Mouse (Mus musculus) adrenal gland, adult 2 months (tissue): ENCODE results near the gene Cog1. TPM values are rescaled to one million over a fixed set of nuclear protein-coding genes. Genes with fewer than 3 reads are reported as not detected.

Experiments
- DNase-seq: peaks from one replicate; pipeline ENCODE4 v3.0.0; 2021
- polyA plus RNA-seq: library from polyadenylated mRNA; depleted of rRNA; stranded (reverse); fragments of >200 nt; gene quantifications from 2 replicates; pipeline ENCODE4 v1.2.3, GENCODE M21; 2012; rRNA removed
- total RNA-seq, 2 experiments: library from RNA; stranded (reverse); gene quantifications; 2 replicates each; pipeline ENCODE4 v1.2.3; 2021

The Cog1 gene
- total and polyA plus RNA-seq, 3 experiments = 37.8 to 60.2 (median 48.0) TPM

DNA sequence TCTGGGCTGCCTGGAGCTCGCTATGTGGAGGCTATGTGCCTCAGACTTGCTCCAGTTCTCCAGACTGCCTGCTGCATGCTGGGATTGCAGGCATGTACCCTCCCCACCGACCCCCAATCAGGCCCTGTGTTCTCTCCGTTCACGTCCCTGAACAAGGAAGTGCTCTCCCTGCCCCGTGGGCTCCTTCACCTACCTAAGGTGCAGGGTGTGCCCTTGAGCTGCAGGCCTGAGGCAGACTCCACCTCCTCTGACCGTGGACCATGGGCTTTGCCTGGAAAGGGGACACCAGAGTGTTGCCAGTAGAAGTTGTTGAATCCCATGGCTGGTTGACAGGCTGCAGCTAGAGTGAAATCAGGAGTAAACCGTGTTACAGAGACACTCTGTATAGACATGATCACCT, 50.7 kb downstream of the Cog1 start:
- no peak for DNase-seq

DNA sequence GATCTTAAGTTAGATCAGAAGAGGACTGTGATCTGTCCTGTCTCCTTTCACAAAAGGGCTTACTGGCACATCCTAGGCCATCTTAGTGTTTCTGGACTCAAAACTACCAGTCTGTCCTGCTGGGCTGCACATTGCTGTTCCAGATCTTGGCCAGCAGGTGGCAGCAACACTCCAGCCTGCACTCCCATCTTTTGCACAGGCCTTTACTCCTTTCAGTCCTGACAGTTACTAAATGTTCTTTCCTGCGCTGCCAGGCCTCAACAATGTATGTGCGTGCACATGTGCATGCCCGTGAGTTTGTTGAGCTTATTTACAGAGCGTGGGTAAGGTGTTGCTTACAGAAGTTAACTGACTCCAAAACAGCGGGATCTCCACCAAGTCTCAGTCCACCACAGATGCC, 54.8 kb downstream of the Cog1 start:
- peak; percentile 84 for DNase-seq

DNA sequence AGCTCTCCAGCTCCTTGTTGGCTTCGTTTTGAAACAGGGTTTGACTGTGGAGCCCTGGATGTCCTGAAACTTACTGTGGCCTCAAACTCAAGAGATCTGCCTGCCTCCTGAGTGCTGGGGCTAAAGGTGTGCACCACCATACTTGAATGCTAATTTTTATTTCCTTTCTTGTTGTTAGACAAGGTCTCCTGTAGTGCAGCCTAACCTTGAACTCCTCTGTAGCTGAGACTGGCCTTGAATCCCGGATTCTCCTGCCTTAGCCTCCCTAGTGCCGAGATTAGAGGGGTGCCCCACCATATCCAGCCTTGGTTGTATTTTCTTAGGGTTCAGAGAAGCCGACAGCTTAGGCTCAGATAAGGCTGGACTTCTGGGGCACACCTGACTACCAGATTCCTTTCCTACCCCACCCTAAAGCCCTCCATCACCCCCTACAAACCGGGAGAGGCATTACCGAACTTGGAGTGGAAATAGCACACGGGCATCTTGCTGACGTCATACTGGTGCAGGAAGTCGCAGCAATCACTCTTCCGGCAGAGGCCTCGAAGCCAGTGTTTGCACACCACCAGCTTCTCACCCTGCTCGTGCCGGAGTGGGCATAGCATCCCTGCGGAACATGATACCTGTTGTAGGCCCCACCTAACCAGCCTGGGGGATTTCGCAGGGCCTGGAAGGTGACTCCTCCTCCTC, 57.1 kb downstream of the Cog1 start:
- no peak for DNase-seq

DNA sequence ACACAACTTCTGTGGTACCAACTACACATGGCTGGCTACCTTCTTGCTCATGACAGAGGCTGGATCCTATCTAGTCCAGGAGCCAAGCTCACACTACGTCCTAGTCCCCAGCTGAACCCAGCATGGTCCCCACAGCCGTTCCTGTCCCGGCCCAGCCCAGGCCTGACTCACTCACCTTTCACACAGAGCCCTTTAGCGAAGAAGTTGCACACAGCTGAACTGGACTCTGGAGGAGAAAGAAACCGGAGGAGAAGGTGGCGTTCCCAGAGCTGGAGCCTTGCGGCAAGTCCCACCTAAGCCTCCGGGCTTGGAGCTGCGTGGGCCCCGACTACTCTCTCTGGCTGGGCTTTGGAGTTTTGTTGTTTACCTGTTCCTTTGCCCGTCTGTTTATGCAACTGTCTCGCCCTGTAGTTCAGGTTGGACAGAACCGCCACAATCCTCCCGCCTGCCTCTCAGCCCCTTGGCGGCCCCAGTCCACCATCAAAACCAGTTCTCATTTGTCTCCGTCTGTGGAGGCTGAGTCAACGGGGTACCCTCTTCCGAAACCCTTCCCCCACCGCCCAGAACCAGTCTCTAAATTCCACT, 59.8 kb downstream of the Cog1 start:
- no peak for DNase-seq

DNA sequence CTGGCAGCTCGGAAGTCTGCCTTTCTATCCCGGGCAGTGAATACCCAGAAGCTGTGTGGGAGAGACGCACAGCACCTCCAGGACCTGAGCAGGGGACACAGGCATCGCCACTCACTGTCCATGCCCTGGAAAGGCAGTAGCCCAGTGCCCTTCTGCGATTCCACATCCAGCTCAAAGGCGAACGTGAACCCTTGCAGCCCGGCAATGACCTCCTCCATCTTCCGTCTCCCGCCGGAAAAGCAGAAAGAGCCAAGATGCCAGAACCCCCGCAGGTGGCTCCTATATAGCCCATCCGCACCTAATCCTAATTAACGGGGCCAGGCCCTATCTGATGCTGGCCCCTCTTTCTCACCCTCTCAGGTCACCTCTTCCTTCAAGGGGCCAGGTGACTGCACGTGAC, 60.3 kb downstream of the Cog1 start:
- DNase-seq = no peak

DNA sequence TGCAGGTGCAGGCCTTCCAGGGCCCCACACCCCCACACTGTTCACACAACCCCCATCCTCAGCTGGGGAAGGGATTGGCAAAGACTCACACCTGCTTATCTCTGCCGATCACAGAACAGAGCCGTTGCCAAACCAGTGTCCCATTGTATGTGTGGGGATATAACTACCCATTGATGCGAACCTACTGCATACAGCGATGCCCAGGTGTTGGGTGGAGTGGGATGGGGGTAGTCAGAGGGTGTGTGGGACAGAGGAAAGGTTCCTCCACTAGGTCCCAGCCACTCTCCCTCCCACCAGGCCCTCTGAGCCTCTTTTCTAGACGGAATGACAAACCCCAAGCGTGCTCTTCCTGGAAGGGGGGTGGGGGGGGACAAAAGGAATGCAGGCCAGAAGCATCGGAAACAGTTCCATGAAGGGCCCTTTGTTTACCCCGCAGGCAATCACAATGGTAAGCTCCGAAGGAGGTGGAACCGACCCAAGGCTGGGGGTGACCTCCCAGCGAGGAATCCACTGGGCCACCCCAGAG, 60.8 kb downstream of the Cog1 start, which contains the start of gene Cpsf4l:
Gene Cpsf4l (minus strand): TSS at position 287 of the 526 bp plus-strand sequence.
- no peak for DNase-seq

DNA sequence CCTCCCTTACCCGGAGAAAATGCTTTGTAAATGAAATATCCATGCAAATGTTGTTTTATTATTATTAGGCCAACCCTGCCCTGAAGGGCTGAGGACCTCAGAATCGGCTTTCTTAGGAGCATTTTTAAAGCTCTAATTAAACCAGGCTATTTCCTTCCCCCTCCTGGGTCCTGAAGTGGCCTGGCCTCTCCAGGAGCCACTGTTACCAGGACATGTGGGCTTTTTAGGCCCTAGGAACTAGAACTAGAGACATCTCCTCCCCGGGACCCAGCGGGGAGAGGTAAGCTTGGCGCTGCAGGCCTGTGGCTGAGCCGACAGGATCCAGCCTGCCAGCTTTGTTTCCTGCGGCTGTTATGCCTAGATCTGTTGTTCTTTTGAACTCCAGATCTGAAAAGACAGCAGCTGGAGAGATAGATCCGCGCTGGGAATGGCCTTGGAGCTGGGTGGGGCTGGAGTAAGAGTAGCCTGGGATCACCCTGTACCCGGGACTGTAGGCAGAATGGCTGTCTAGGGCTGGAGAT, 61.3 kb downstream of the Cog1 start:
- DNase-seq = peak; percentile 39

DNA sequence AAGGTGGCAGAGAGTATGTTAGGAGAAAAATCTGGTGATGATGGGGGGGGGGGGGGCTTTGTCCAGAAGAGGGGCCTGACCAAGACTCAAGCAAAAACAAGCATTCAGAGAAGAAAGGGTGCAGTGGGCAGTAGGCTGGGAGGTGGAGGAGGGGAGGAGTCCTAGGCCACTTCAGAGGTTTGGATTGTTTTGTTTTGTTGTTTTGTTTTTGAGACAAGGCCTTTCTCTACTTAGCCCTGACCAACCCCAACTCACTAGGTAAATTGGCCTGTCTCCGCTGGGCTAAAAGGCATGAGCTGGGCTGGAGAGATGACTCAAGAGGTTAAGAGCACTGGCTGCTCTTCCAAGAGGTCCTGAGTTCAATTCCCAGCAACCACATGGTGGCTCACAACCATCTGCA, 62.1 kb downstream of the Cog1 start:
- no peak for DNase-seq

DNA sequence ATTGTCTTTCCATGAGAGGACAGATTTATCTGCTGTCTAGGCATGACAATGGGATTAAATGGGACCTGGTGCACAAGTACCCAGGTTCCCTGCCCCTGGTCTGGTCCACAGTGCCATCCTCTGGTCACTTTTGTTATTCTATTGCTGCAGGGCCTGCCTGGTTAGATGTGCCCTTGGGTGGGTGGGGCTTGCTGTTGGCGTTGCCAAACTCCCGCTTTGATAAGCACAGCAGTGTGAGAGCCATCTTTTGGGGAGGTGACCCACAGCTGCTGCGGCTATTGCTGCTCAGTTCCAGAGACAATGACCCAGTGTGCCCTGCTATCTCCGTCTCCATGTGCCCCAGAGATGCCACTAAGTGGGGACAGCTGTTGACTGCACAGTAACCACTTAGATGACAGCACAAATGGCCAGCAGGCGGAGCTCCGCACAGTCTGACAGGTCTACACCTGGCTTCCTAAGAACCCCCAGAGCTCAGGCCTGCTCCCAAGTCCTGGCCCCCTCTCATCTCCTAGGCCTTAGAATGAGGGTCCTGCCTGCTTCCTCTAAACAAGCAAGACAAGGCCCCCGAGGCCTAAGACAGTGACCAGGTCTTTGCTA, 66.2 kb downstream of the Cog1 start:
- peak; percentile 74 for DNase-seq

DNA sequence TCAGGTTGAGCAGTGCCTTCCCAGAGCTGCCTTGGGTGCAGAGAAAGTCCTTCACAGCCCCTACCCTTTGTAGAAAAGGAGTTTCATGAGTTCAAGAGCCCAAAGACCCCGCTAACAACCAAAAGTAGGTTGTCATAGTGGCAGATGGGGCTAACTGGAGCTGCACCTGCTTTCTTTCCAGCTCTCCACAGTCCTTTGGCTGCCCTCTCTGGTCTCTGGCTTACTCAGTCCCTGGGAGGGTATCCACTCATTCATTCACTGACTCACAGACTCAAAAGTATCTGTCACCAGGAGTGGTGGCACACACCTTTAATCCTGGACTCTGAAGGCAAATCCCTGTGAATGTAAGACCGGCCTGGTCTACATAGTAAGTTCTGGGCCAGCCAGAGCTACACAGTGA, 67.2 kb downstream of the Cog1 start:
- DNase-seq = no peak

Other genes starting within 250 kb of the Cog1 start
- 1 to 10 TPM; 3.2 to 4.7 TPM for gene Sstr2, start 29.8 kb upstream of the Cog1 start, total RNA-seq
- 2.4 and 2.5 TPM in 2 replicates for gene Sstr2, start 29.8 kb upstream of the Cog1 start, polyA plus RNA-seq
- 10 to 100 TPM; 22.9 to 34.4 TPM for gene Slc39a11, start 910 bp downstream of the Cog1 start, total RNA-seq
- 31.5 and 32.1 TPM in 2 replicates for gene Slc39a11, start 910 bp downstream of the Cog1 start, polyA plus RNA-seq
- 10 to 100 TPM; 34.4 to 35.9 TPM for gene Fam104a, start 35.0 kb downstream of the Cog1 start, total RNA-seq
- gene Fam104a, start 35.0 kb downstream of the Cog1 start, polyA plus RNA-seq = 52.0 and 52.3 TPM in 2 replicates
- 10 to 100 TPM; 13.4 to 17.8 TPM for gene D11Wsu47e, start 35.2 kb downstream of the Cog1 start, total RNA-seq
- 3.2 and 4.0 TPM in 2 replicates for gene D11Wsu47e, start 35.2 kb downstream of the Cog1 start, polyA plus RNA-seq
- 1 to 10 TPM in 1 of 2 experiments, under 1 TPM in 1; 0.46 to 1.2 TPM for gene Cpsf4l, start 60.8 kb downstream of the Cog1 start, total RNA-seq
- 0.09 TPM in 1 of 2 replicates, not detected in the other for gene Cpsf4l, start 60.8 kb downstream of the Cog1 start, polyA plus RNA-seq
- gene Cdc42ep4, start 102.7 kb downstream of the Cog1 start, total RNA-seq = 100 to 1,000 TPM in 1 of 2 experiments, 10 to 100 TPM in 1; 96.8 to 142 TPM
- 155 and 228 TPM in 2 replicates for gene Cdc42ep4, start 102.7 kb downstream of the Cog1 start, polyA plus RNA-seq